Mouse (Mus musculus) hindbrain, embryonic 15.5 days (tissue): Measurements from ENCODE around the gene Amdhd2. TPM values are rescaled to one million over a fixed set of nuclear protein-coding genes. Genes with fewer than 3 reads are reported as not detected.
"Not testable (repeated sequence)": the region's sequence is repeated elsewhere in the genome, so short reads cannot be mapped to it uniquely, and the experiment has no call there.

Experiments
- ATAC-seq: fragments of 200-750 bp; cut with Nextera tagmentation; 2 replicates; pipeline ENCODE4 v1.8.0; 2017; ENCODE audit warnings: low read depth, moderate number of reproducible peaks, moderate TSS enrichment; ENCODE audit not compliant: low FRiP score
- H3K27ac ChIP-seq: fragments of 300-500 bp; sonication (generic); replicated peaks from 2 replicates; pipeline ENCODE4 v1.5.1; 2015; ENCODE audit warnings: mild to moderate bottlenecking, inconsistent platforms
- H3K27me3 ChIP-seq: fragments of 300-500 bp; sonication (generic); 2 replicates; pipeline ENCODE4 v1.6.1; 2015; ENCODE audit warnings: control low read depth, inconsistent platforms
- H3K36me3 ChIP-seq: fragments of 300-500 bp; sonication (generic); 2 replicates; pipeline ENCODE4 v1.6.1; 2015; ENCODE audit warnings: control low read depth, inconsistent platforms
- H3K4me1 ChIP-seq: fragments of 300-500 bp; sonication (generic); replicated peaks from 2 replicates; pipeline ENCODE4 v1.6.1; 2015; ENCODE audit warnings: control low read depth, inconsistent platforms
- H3K4me2 ChIP-seq: fragments of 300-500 bp; sonication (generic); 2 replicates; pipeline ENCODE4 v1.6.1; 2015; ENCODE audit warnings: moderate library complexity, mild to moderate bottlenecking, inconsistent platforms
- H3K4me3 ChIP-seq: fragments of 300-500 bp; sonication (generic); 2 replicates; pipeline ENCODE4 v1.5.1; 2015; ENCODE audit warnings: mild to moderate bottlenecking, inconsistent platforms
- H3K9ac ChIP-seq: fragments of 300-500 bp; sonication (generic); 2 replicates; pipeline ENCODE4 v1.6.1; 2015; ENCODE audit warnings: inconsistent platforms
- H3K9me3 ChIP-seq: fragments of 300-500 bp; sonication (generic); 2 replicates; pipeline ENCODE4 v1.6.1; 2016; ENCODE audit warnings: control low read depth, inconsistent platforms
- WGBS: fragments of 180-500 bp; shearing (Covaris S2); methylation state at CpG from one replicate; pipeline ENCODE4 v1.1.7; 2015; 5-methylcytosine and 5-hydroxymethylcytosine counted together
- polyA plus RNA-seq: library from polyadenylated mRNA; unstranded; fragments of >200 nt; fragmentation: Nextera tagmentation; extraction: Ambion mirVana; gene quantifications from 2 replicates; pipeline ENCODE4 v1.2.1, GENCODE M21; 2015

Gene Amdhd2
- polyA plus RNA-seq, 1 experiment from 2014 or later = 33.6 TPM

GRCm38 (mm10) chr17:24129246-24129645, 34.3 kb downstream of the Amdhd2 start:
- not testable (repeated sequence) for H3K9ac ChIP-seq, H3K27me3 ChIP-seq, H3K4me1 ChIP-seq, H3K9me3 ChIP-seq, H3K36me3 ChIP-seq, H3K27ac ChIP-seq, H3K4me2 ChIP-seq, H3K4me3 ChIP-seq, ATAC-seq
- WGBS = 87% methylated on average over 4 of the region's 4 CpGs

DNA sequence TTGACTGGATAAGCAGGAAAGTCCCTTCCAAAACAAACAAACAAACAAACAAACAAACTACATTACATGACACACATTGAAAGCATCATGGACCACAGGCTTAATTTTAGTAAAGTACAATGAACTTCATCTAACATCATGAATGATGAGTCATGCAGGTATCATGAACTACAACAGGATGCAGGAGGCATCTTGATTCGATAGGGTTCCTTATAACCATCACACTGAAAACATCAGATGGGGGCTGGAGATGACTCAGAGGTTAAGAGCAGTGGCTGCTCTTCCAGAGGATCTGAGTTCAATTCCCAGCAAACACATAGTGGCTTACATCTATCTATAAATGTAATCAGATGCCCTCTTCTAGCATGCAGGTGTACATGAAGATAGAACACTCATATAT, 36.0 kb downstream of the Amdhd2 start:
- H3K4me1 ChIP-seq = no peaks in the 10 kb centered on the region
- no peaks in the 10 kb centered on the region for H3K9me3 ChIP-seq
- H3K27ac ChIP-seq = no peak overlapping the region
- H3K9ac ChIP-seq = no peak overlapping the region
- WGBS = 98% methylated on average over 1 of the region's 1 CpGs
- no peak overlapping the region for H3K4me3 ChIP-seq
- no peak for ATAC-seq
- H3K27me3 ChIP-seq = no peaks in the 10 kb centered on the region
- H3K36me3 ChIP-seq = no peaks in the 10 kb centered on the region
- H3K4me2 ChIP-seq = no peak overlapping the region

DNA sequence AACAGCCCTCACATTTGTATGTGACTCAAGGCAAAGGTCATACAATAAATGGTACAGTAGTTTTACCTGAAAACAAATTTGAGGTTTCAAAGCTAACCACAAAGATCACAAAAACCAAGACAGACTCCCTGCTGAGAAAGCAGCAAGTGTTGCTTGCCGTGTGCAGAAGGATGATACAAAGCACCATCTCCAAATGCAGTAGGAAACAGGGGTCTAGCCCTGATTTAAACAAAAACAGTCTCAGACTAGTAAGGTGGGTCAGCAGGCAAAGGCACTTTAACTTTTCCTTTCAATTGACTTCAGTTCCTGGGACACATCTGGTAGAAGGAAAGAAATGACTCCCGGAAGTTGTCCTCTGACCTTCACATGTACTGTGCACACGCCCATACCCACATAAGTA, 36.8 kb downstream of the Amdhd2 start:
- no peaks in the 10 kb centered on the region for H3K9me3 ChIP-seq
- no peak overlapping the region for H3K9ac ChIP-seq
- no peak overlapping the region for H3K4me3 ChIP-seq
- H3K27me3 ChIP-seq = no peaks in the 10 kb centered on the region
- H3K27ac ChIP-seq = no peak overlapping the region
- WGBS = 76% methylated on average over 3 of the region's 3 CpGs
- no peak overlapping the region for H3K4me2 ChIP-seq
- no peaks in the 10 kb centered on the region for H3K4me1 ChIP-seq
- no peaks in the 10 kb centered on the region for H3K36me3 ChIP-seq
- ATAC-seq = no peak

DNA sequence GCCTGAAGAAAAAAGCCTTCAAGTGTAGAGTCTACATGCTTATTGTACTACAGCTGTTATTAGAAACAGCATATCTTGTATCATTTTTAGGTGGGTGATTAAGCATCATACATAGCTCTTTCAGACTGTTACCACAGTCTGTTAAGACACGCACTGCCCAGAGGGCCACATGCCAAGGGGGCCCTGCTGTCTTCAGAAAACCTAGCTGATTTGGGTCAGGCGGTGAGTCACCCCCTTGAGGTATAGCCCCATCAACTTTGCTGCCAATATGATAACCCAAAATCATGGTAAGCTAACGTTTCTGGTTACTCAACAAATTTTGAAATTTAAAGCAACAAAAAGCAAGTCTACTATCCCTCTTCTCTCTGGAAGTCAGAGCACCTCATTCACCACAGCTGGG, 44.1 kb downstream of the Amdhd2 start:
- Histone ChIP-seq H3K36me3 (no peaks in the 10 kb centered on the region), H3K27ac (no peak overlapping the region), H3K9me3 (no peaks in the 10 kb centered on the region), H3K27me3 (no peaks in the 10 kb centered on the region), H3K4me1 (no peaks in the 10 kb centered on the region), H3K4me2 (no peak overlapping the region), H3K9ac (no peak overlapping the region), H3K4me3 (no peak overlapping the region)
- no peak for ATAC-seq
- WGBS = 86% methylated on average over 3 of the region's 3 CpGs

- Histone ChIP-seq H3K4me1 (no peaks in the 10 kb centered on the region), H3K27me3 (no peaks in the 10 kb centered on the region), H3K27ac (no peak overlapping the region), H3K9ac (no peak overlapping the region), H3K9me3 (no peaks in the 10 kb centered on the region), H3K36me3 (peaks cover 5% of the 10 kb centered on the region; the same call in 1 of the 2 replicates), H3K4me3 (no peak overlapping the region), H3K4me2 (no peak overlapping the region)
- 80% methylated on average over 4 of the region's 4 CpGs for WGBS
- ATAC-seq = no peak
Measured at GRCm38 (mm10) chr17:24113031-24113430, 50.5 kb downstream of the Amdhd2 start.

DNA sequence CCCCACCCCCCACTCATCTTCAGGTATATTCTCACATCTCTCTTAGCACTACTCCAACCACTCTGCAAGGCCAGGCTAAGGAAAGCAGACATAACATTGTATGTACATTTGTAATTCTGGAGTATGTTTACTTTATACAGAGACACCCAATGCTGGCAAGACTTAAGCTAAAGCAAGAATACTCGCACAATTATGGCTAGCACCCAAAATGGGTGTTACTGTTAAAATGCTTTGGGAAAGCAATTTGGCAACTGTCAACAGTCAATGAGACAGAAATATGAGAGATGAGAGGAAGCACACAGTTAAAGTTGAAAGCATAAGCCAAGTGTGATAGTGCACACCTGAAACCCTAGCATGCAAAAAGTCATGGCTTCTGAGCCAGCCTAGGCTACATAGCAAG, 52.3 kb downstream of the Amdhd2 start:
- no peak overlapping the region for H3K9ac ChIP-seq
- H3K4me2 ChIP-seq = no peak overlapping the region
- H3K27ac ChIP-seq = no peak overlapping the region
- H3K4me3 ChIP-seq = no peak overlapping the region
- no peak for ATAC-seq
- no peaks in the 10 kb centered on the region for H3K4me1 ChIP-seq
- H3K9me3 ChIP-seq = no peaks in the 10 kb centered on the region
- H3K36me3 ChIP-seq = peaks cover 11% of the 10 kb centered on the region; the same call in 1 of the 2 replicates
- WGBS = 95% methylated on average over 1 of the region's 1 CpGs
- no peaks in the 10 kb centered on the region for H3K27me3 ChIP-seq

GRCm38 (mm10) chr17:24108896-24109295, 54.7 kb downstream of the Amdhd2 start:
- H3K4me1 ChIP-seq = no peaks in the 10 kb centered on the region
- no peaks in the 10 kb centered on the region for H3K27me3 ChIP-seq
- ATAC-seq = no peak
- WGBS = 70% methylated on average over 1 of the region's 1 CpGs
- no peaks in the 10 kb centered on the region for H3K9me3 ChIP-seq
- H3K27ac ChIP-seq = no peak overlapping the region
- H3K9ac ChIP-seq = no peak overlapping the region
- H3K4me2 ChIP-seq = no peak overlapping the region
- no peak overlapping the region for H3K4me3 ChIP-seq
- H3K36me3 ChIP-seq = peaks cover 26% of the 10 kb centered on the region

Other genes with a start within 250 kb of the Amdhd2 start
- gene Dcpp3, start 246.3 kb downstream of the Amdhd2 start, polyA plus RNA-seq = not detected in 2 replicates
- gene Sbp, start 222.1 kb downstream of the Amdhd2 start, polyA plus RNA-seq = not detected in 2 replicates
- gene Sbpl, start 208.5 kb downstream of the Amdhd2 start, polyA plus RNA-seq = not detected in 2 replicates
- gene Prss30, start 183.2 kb downstream of the Amdhd2 start, polyA plus RNA-seq = 0.18 TPM in 1 of 2 replicates, not detected in the other
- not detected in 2 replicates for gene Prss22, start 165.7 kb downstream of the Amdhd2 start, polyA plus RNA-seq
- gene Prss27, start 125.6 kb downstream of the Amdhd2 start, polyA plus RNA-seq = 0.31 and 0.34 TPM in 2 replicates
- 75.9 and 77.3 TPM in 2 replicates for gene Kctd5, start 90.3 kb downstream of the Amdhd2 start, polyA plus RNA-seq
- gene Pdpk1, start 12.8 kb downstream of the Amdhd2 start, polyA plus RNA-seq = 63.8 and 64.4 TPM in 2 replicates
- gene Atp6v0c, start 5.9 kb upstream of the Amdhd2 start, polyA plus RNA-seq = 1,386 and 1,520 TPM in 2 replicates
- 26.9 TPM in 2 replicates for gene Tbc1d24, start 41.8 kb upstream of the Amdhd2 start, polyA plus RNA-seq
- gene Ntn3, start 45.8 kb upstream of the Amdhd2 start, polyA plus RNA-seq = 4.9 and 5.8 TPM in 2 replicates
- gene Tedc2, start 57.1 kb upstream of the Amdhd2 start, polyA plus RNA-seq = 10.2 and 12.6 TPM in 2 replicates
- 18.5 and 18.7 TPM in 2 replicates for gene Ccnf, start 87.7 kb upstream of the Amdhd2 start, polyA plus RNA-seq
- 0.48 and 1.1 TPM in 2 replicates for gene Abca17, start 187.3 kb upstream of the Amdhd2 start, polyA plus RNA-seq
- 31.0 and 31.9 TPM in 2 replicates for gene Abca3, start 188.2 kb upstream of the Amdhd2 start, polyA plus RNA-seq